Mouse (Mus musculus) neural tube, embryonic 10.5 days (tissue): ENCODE measurements around the gene Ttll10.

ENCODE experiments used
- DNase-seq: peaks from one replicate; pipeline ENCODE4 v3.0.0-alpha.2; 2017; ENCODE audit warnings: low spot score; ENCODE audit errors: extremely low spot score

The Ttll10 gene

GRCm38 (mm10) chr4:156028580-156028979 is 30.6 kb downstream of the Ttll10 start:
- no peak for DNase-seq

GRCm38 (mm10) chr4:156026013-156026412 is 33.2 kb downstream of the Ttll10 start, which contains the start of gene Tnfrsf18:
TSS of gene Tnfrsf18 (plus strand) at chr4:156026164.
- DNase-seq: no peak

GRCm38 (mm10) chr4:156024184-156024583 is 35.0 kb downstream of the Ttll10 start:
- no peak for DNase-seq

GRCm38 (mm10) chr4:156023520-156023919 is 35.7 kb downstream of the Ttll10 start:
- DNase-seq: no peak

GRCm38 (mm10) chr4:156021942-156022419 is 37.2 kb downstream of the Ttll10 start:
- DNase-seq: no peak

GRCm38 (mm10) chr4:156021381-156021780 is 37.8 kb downstream of the Ttll10 start:
- DNase-seq: no peak

GRCm38 (mm10) chr4:156019771-156020170 is 39.4 kb downstream of the Ttll10 start:
- DNase-seq: no peak

- no peak for DNase-seq
Measured at GRCm38 (mm10) chr4:156014436-156014835, 44.8 kb downstream of the Ttll10 start.

- no peak for DNase-seq
Measured at GRCm38 (mm10) chr4:156013637-156014036, 45.6 kb downstream of the Ttll10 start, which contains the start of gene Tnfrsf4. TSS of gene Tnfrsf4 (plus strand) at chr4:156013843.

GRCm38 (mm10) chr4:156008369-156008768 is 50.8 kb downstream of the Ttll10 start:
- DNase-seq: no peak

- DNase-seq: no peak
Measured at GRCm38 (mm10) chr4:156004109-156004508, 55.1 kb downstream of the Ttll10 start.

GRCm38 (mm10) chr4:155993606-155994005 is 65.6 kb downstream of the Ttll10 start:
- no peak for DNase-seq

GRCm38 (mm10) chr4:155992906-155993547 is 66.2 kb downstream of the Ttll10 start:
- peak; percentile 99 for DNase-seq

- DNase-seq: peak; percentile 85
Measured at GRCm38 (mm10) chr4:155992241-155992905, 66.8 kb downstream of the Ttll10 start, which contains the start of the genes B3galt6 and Sdf4. TSS of gene B3galt6 (minus strand) at chr4:155992649. TSS of gene Sdf4 (plus strand) at chr4:155992872.

GRCm38 (mm10) chr4:155991908-155992230 is 67.3 kb downstream of the Ttll10 start:
- no peak for DNase-seq

GRCm38 (mm10) chr4:155991211-155991907 is 67.9 kb downstream of the Ttll10 start:
- DNase-seq: no peak
